Mouse (Mus musculus): Measurements from ENCODE around the gene Cand1.

DNA sequence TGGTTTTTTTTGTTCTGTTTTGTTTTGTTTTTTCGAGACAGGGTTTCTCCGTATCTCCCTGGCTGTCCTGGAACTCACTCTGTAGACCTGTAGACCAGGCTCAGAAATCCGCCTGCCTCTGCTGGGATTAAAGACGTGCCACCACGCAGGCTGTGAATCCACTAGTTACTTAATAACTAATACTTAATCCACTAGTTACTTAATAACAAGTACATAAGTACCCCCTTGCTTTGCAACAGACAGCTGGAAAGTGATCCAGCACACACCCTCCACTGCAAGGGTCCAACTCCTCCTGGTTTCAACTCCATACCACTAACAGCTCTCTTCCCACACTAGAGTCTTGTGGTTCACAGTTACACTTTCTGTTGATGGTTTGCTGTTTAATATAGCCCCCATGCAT, 8.3 kb downstream of the Cand1 start:
- TF ChIP-seq CTCF (conservative IDR thresholded peaks at IDR 0.05; ENCODE audit: insufficient read depth, insufficient read length, low read depth, low read length) (no peak), POLR2A (IDR thresholded peaks at IDR 0.05; ENCODE audit: low read depth, low read length) (no peak)

Data from kidney, adult 2 months (tissue).